Comparison of ENCODE assay signal across 8 mouse cellular contexts in genomic region chr9:65142399-65142798, GRCm38 (mm10). TPM values are rescaled to one million over a fixed set of nuclear protein-coding genes. Genes with fewer than 3 reads are reported as not detected.
DNase-seq lines count a peak whose midpoint lies in the region; ATAC-seq and TF ChIP-seq lines count a peak whose summit lies in the region.

No protein-coding gene starts in this region.

- peak overlapping the region; percentile 81 for H3K4me2 ChIP-seq in forebrain, embryonic 15.5 days (replicated peaks)
- H3K4me2 ChIP-seq in liver, embryonic 14.5 days (ENCODE audit: low read depth) = peak overlapping the region; percentile 72

- H3K4me3 ChIP-seq in E14TG2a.4 (replicated peaks; ENCODE audit: low read length) = peak overlapping the region; percentile 91
- peak overlapping the region; percentile 77 for H3K4me3 ChIP-seq in forebrain, embryonic 15.5 days
- no peak overlapping the region for H3K4me3 ChIP-seq in liver, embryonic 14.5 days (ENCODE audit: insufficient read depth in 1 of 2, low read depth in 2 of 2, low read length in 2 of 2)

- peak; percentile 38 to 52 for DNase-seq in cerebellum, postnatal 10 days
- no peak for DNase-seq in liver, embryonic 14.5 days (ENCODE audit: low read depth in 3 of 3, low spot score in 3 of 3)
- no peak for DNase-seq in urinary bladder, postnatal 10 days (ENCODE audit: low spot score)
- no peak for DNase-seq in urinary bladder, postnatal 4 days (ENCODE audit: low spot score in 2 of 2)

- TF ChIP-seq EP300 in liver, embryonic 14.5 days (IDR thresholded peaks at IDR 0.05; ENCODE audit: low read depth) = no peak

- no peaks in the 10 kb centered on the region for H3K9me3 ChIP-seq in E14TG2a.4 (ENCODE audit: low read length)
- H3K9me3 ChIP-seq in forebrain, embryonic 15.5 days = no peaks in the 10 kb centered on the region
- H3K9me3 ChIP-seq in liver, embryonic 14.5 days (ENCODE audit: control insufficient read depth, low read length) = no peaks in the 10 kb centered on the region

- H3K9ac ChIP-seq in forebrain, embryonic 15.5 days (replicated peaks) = peak overlapping the region; percentile 94
- no peak overlapping the region for H3K9ac ChIP-seq in liver, embryonic 14.5 days (replicated peaks)

- peaks cover 83% of the 10 kb centered on the region for H3K27me3 ChIP-seq in E14TG2a.4 (ENCODE audit: insufficient read depth, low read length)
- H3K27me3 ChIP-seq in forebrain, embryonic 15.5 days = no peaks in the 10 kb centered on the region
- peaks cover 59% of the 10 kb centered on the region for H3K27me3 ChIP-seq in liver, embryonic 14.5 days (ENCODE audit: control insufficient read depth, insufficient read depth, low read length)

- 0 out of 2 replicates have a peak, but pooled peaks cover 7% of the 10 kb centered on the region for H3K36me3 ChIP-seq in E14TG2a.4 (ENCODE audit: insufficient read depth, low read length)
- peaks cover 8% of the 10 kb centered on the region for H3K36me3 ChIP-seq in forebrain, embryonic 15.5 days
- H3K36me3 ChIP-seq in liver, embryonic 14.5 days (replicated peaks; ENCODE audit: control insufficient read depth, insufficient read depth, low read depth) = no peaks in the 10 kb centered on the region

- H3K4me1 ChIP-seq in E14TG2a.4 (replicated peaks; ENCODE audit: low read depth, low read length) = peaks cover 32% of the 10 kb centered on the region
- H3K4me1 ChIP-seq in forebrain, embryonic 15.5 days = peaks cover 41% of the 10 kb centered on the region
- no peaks in the 10 kb centered on the region for H3K4me1 ChIP-seq in liver, embryonic 14.5 days (replicated peaks; ENCODE audit: control insufficient read depth in 2 of 2, insufficient read depth in 2 of 2, low read length in 1 of 2)

- TF ChIP-seq CTCF in E14TG2a.4 (conservative IDR thresholded peaks at IDR 0.05; ENCODE audit: low read length) = no peak
- TF ChIP-seq CTCF in liver, embryonic 14.5 days (IDR thresholded peaks at IDR 0.05; ENCODE audit: low read depth) = no peak

- H3K27ac ChIP-seq in forebrain, embryonic 15.5 days (replicated peaks) = peak overlapping the region; percentile 97
- H3K27ac ChIP-seq in liver, embryonic 14.5 days = no peak overlapping the region

- ATAC-seq in cerebellum, adult (ENCODE audit: insufficient number of reproducible peaks, low FRiP score, low TSS enrichment) = no peak
- 0 out of 2 replicates have a peak, but pooled peaks have one; percentile 24 for ATAC-seq in forebrain, embryonic 15.5 days (replicated peaks)
- no peak for ATAC-seq in liver, embryonic 14.5 days (ENCODE audit: insufficient read depth)
- ATAC-seq in activated CD4-positive, CD25-positive, alpha-beta regulatory T cell, adult 4 months = no peak

- under 1% methylated on average over 8 of the region's 8 CpGs for WGBS in forebrain, embryonic 15.5 days
- WGBS in liver, embryonic 14.5 days (ENCODE audit: insufficient replicate concordance) = 3% methylated on average over 8 of the region's 8 CpGs

RNA-seq across cellular contexts. Expression of gene Igdcc3, which starts 1.4 kb away (rescaled TPM):
- polyA plus RNA-seq in forebrain, embryonic 15.5 days (2015; fragmentation: Nextera tagmentation; extraction: Ambion mirVana) = 9.6 and 9.8 TPM in 2 replicates
- polyA plus RNA-seq in liver, embryonic 14.5 days (2012; rRNA removed) = 0.06 and 0.10 TPM in 2 replicates
- polyA plus RNA-seq in liver, embryonic 14.5 days (2014; fragmentation: Nextera tagmentation; extraction: Ambion mirVana) = 0.06 and 0.13 TPM in 2 replicates
- polyA plus RNA-seq in activated CD4-positive, CD25-positive, alpha-beta regulatory T cell, adult 4 months (2017; shearing (Covaris generic)) = not detected

RNA-seq across cellular contexts. Expression of gene Igdcc4, which starts 41.1 kb away (rescaled TPM):
- polyA plus RNA-seq in forebrain, embryonic 15.5 days (2015; fragmentation: Nextera tagmentation; extraction: Ambion mirVana) = 13.0 and 14.6 TPM in 2 replicates
- 4.6 and 4.9 TPM in 2 replicates for polyA plus RNA-seq in liver, embryonic 14.5 days (2012; rRNA removed)
- polyA plus RNA-seq in liver, embryonic 14.5 days (2014; fragmentation: Nextera tagmentation; extraction: Ambion mirVana) = 4.5 and 5.4 TPM in 2 replicates
- polyA plus RNA-seq in activated CD4-positive, CD25-positive, alpha-beta regulatory T cell, adult 4 months (2017; shearing (Covaris generic)) = under 1 TPM in 1 of 2 experiments, not detected in 1; 0.11 TPM

RNA-seq across cellular contexts. Expression of gene Parp16, which starts 52.8 kb away (rescaled TPM):
- 4.9 and 5.1 TPM in 2 replicates for polyA plus RNA-seq in forebrain, embryonic 15.5 days (2015; fragmentation: Nextera tagmentation; extraction: Ambion mirVana)
- 4.9 and 5.7 TPM in 2 replicates for polyA plus RNA-seq in liver, embryonic 14.5 days (2012; rRNA removed)
- polyA plus RNA-seq in liver, embryonic 14.5 days (2014; fragmentation: Nextera tagmentation; extraction: Ambion mirVana) = 7.2 and 9.3 TPM in 2 replicates
- polyA plus RNA-seq in activated CD4-positive, CD25-positive, alpha-beta regulatory T cell, adult 4 months (2017; shearing (Covaris generic)) = 1 to 10 TPM; 5.7 to 6.6 TPM

Comparison
In these comparisons a context has a peak if more than half of its experiments do, and no peak if none do; other contexts are left out.
1. DNase-seq: peak in cerebellum, postnatal 10 days (2 of 2); none in liver, embryonic 14.5 days (0 of 3), urinary bladder, postnatal 10 days (single experiment) and urinary bladder, postnatal 4 days (0 of 2).
2. H3K4me3 ChIP-seq: peak in E14TG2a.4 (single experiment) and forebrain, embryonic 15.5 days (single experiment); none in liver, embryonic 14.5 days (0 of 2).
3. RNA of gene Igdcc4, which starts 41.1 kb away (polyA plus RNA-seq): 13.0 to 14.6 TPM in forebrain, embryonic 15.5 days and 4.5 to 5.4 TPM in liver, embryonic 14.5 days; 0.11 TPM in activated CD4-positive, CD25-positive, alpha-beta regulatory T cell, adult 4 months; every median in the first group is over 4 times any median in the second.